Mouse (Mus musculus) kidney, embryonic 14.5 days (tissue): Measurements from ENCODE around the gene Inpp5f. TPM values are rescaled to one million over a fixed set of nuclear protein-coding genes. Genes with fewer than 3 reads are reported as not detected.
"Not testable (repeated sequence)": the region's sequence is repeated elsewhere in the genome, so short reads cannot be mapped to it uniquely, and the experiment has no call there.

ENCODE experiments used
- ATAC-seq: fragments of 200-750 bp; cut with Nextera tagmentation; 2 replicates; pipeline ENCODE4 v1.8.0; 2017; ENCODE audit warnings: moderate number of reproducible peaks, mild to moderate bottlenecking, moderate TSS enrichment, moderate library complexity; ENCODE audit not compliant: low FRiP score, low TSS enrichment
- H3K27ac ChIP-seq: fragments of 300-500 bp; sonication (generic); 2 replicates; pipeline ENCODE4 v1.5.1; 2014; ENCODE audit warnings: low read depth, mild to moderate bottlenecking, low read length, moderate library complexity, mixed read lengths
- H3K27me3 ChIP-seq: fragments of 300-500 bp; sonication (generic); 2 replicates; pipeline ENCODE4 v1.6.1; 2014; ENCODE audit warnings: mild to moderate bottlenecking, low read length; ENCODE audit not compliant: control insufficient read depth, insufficient read depth
- H3K36me3 ChIP-seq: fragments of 300-500 bp; sonication (generic); 2 replicates; pipeline ENCODE4 v1.6.1; 2014; ENCODE audit warnings: low read length, mixed read lengths; ENCODE audit not compliant: control insufficient read depth, insufficient read depth
- H3K4me1 ChIP-seq: fragments of 300-500 bp; sonication (generic); 2 replicates; pipeline ENCODE4 v1.6.1; 2014; ENCODE audit warnings: low read length, mixed read lengths; ENCODE audit not compliant: control insufficient read depth, insufficient read depth
- H3K4me2 ChIP-seq: fragments of 300-500 bp; sonication (generic); replicated peaks from 2 replicates; pipeline ENCODE4 v1.6.1; 2014; ENCODE audit warnings: low read depth, mild to moderate bottlenecking, low read length
- H3K4me3 ChIP-seq: fragments of 300-500 bp; sonication (generic); 2 replicates; pipeline ENCODE4 v1.5.1; 2014; ENCODE audit warnings: mild to moderate bottlenecking, low read length
- H3K9ac ChIP-seq: fragments of 300-500 bp; sonication (generic); 2 replicates; pipeline ENCODE4 v1.6.1; 2014; ENCODE audit warnings: low read depth, mild to moderate bottlenecking, low read length, moderate library complexity
- H3K9me3 ChIP-seq: fragments of 300-500 bp; sonication (generic); 2 replicates; pipeline ENCODE4 v1.6.1; 2016; ENCODE audit warnings: low read length; ENCODE audit not compliant: control insufficient read depth
- WGBS: fragments of 180-500 bp; shearing (Covaris S2); extraction: QIAGEN DNeasy Blood & Tissue Kit; methylation state at CpG from one replicate; pipeline ENCODE4 v1.1.7; 2014; 5-methylcytosine and 5-hydroxymethylcytosine counted together
- polyA plus RNA-seq: library from polyadenylated mRNA; unstranded; fragments of >200 nt; fragmentation: Nextera tagmentation; extraction: Ambion mirVana; gene quantifications from 2 replicates; pipeline ENCODE4 v1.2.1, GENCODE M21; 2014

The Inpp5f gene
- polyA plus RNA-seq, 1 experiment from 2014 or later: 36.5 TPM

DNA sequence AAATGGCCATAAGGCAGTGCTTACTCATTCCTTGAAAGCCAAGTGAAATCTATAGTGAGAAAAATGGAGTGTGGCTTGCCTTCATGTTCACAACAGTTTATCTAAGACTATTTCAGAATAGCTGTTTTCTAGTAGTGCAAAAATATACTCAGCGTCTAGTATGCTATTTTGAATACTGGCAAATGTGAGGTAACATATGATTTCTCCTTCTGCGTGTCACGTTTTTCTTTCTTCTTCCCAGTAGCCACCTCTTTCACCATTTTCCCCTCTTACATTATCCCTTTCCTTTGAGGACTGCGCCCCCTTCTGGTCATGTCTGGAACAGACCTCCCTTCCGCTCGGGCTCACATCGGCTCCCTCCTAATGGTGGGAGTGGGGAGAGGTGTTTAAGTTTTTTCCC, 78.9 kb downstream of the Inpp5f start:
- Histone ChIP-seq H3K4me2 (no peak overlapping the region), H3K9me3 (peaks cover 11% of the 10 kb centered on the region), H3K27me3 (no peaks in the 10 kb centered on the region), H3K36me3 (peaks cover 33% of the 10 kb centered on the region), H3K4me3 (no peak overlapping the region), H3K9ac (no peak overlapping the region), H3K4me1 (no peaks in the 10 kb centered on the region), H3K27ac (no peak overlapping the region)
- ATAC-seq: no peak
- WGBS: 21% methylated on average over 7 of the region's 7 CpGs

DNA sequence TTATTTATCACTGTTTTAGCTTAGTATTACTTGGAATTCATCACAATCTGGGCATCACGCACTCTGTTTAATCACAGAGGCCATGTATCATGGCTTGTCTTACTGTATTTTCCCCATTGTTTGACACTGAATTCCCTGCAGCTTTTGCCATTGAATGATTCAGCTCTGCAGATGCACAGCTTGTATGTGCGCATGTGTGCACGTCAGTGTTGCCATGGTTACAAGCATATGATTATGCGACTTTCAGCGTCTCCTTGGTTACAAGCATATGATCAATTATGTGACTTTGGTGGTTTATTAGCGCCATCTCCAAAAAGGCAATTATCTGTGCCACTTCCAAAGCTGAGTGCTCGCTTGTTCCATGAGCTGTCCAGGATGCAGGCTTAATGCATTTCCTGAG, 79.7 kb downstream of the Inpp5f start:
- whole genome bisulfite sequencing: 80% methylated on average over 7 of the region's 7 CpGs
- no peaks in the 10 kb centered on the region for H3K4me1 ChIP-seq
- peaks cover 32% of the 10 kb centered on the region for H3K36me3 ChIP-seq
- H3K9ac ChIP-seq: no peak overlapping the region
- no peaks in the 10 kb centered on the region for H3K27me3 ChIP-seq
- no peak for ATAC-seq
- peaks cover 11% of the 10 kb centered on the region for H3K9me3 ChIP-seq
- H3K4me2 ChIP-seq: no peak overlapping the region
- no peak overlapping the region for H3K27ac ChIP-seq
- H3K4me3 ChIP-seq: no peak overlapping the region

DNA sequence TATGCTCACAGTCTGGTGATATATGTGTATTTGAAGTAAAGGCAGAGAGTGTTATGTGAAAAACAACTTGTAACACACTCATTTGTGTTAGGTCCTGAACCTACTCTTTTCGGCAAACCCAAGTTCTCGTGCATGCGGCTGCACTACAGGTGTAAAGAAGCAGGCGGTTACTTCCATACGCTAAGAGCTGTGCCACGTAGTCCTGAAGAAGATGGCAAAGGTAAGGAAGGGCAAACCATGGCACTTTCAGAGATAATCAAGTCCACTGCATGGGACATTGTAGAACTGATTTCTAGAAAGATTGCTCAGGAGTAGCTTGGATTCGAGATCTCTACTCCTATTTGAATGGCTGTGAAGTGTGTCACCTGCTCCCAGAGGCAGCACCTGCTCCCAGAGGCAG, 81.0 kb downstream of the Inpp5f start:
- Histone ChIP-seq H3K4me2 (no peak overlapping the region), H3K9me3 (peaks cover 8% of the 10 kb centered on the region), H3K4me1 (no peaks in the 10 kb centered on the region), H3K36me3 (peaks cover 32% of the 10 kb centered on the region), H3K4me3 (no peak overlapping the region), H3K9ac (no peak overlapping the region), H3K27me3 (no peaks in the 10 kb centered on the region), H3K27ac (no peak overlapping the region)
- WGBS: 91% methylated on average over 7 of the region's 7 CpGs
- no peak for ATAC-seq

DNA sequence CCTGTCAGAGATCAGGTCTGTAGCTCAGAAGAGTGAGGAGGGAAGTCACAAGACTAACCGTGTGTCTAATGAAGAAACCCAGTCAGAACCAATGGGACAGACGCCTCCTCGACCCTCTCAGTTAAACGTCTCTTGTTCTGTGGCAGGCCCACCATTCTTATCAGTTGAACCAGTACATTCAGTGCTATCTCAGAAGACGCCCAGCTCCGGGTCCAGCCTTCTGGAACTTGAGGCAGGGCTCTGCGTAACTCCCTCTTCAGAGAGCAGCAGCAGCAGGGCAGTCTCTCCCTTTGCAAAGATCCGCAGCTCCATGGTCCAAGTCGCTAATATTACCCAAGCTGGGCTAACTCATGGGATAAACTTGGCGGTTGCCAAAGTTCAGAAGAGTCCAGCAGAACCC, 83.7 kb downstream of the Inpp5f start:
- no peak overlapping the region for H3K27ac ChIP-seq
- ATAC-seq: no peak
- WGBS: 88% methylated on average over 10 of the region's 10 CpGs

DNA sequence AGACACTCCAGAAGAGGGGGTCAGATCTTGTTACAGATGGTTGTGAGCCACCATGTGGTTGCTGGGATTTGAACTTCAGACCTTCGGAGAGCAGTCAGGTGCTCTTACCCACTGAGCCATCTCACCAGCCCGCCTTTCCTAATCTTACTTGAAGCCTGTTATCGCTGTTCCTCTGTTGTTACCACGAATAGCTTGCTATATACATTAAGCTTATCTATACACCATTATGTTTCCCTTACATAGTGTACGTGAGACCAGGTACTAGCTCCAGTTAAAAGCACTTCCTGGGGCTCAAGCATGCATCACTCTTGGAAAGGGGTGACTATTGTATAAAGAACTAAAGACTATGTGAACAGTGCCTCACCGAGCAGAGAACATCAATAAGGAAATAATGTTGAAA, 88.8 kb downstream of the Inpp5f start:
- ATAC-seq, H3K4me2 ChIP-seq, H3K4me1 ChIP-seq, H3K4me3 ChIP-seq, H3K27me3 ChIP-seq, H3K9me3 ChIP-seq, H3K9ac ChIP-seq, H3K27ac ChIP-seq: not testable (repeated sequence)
- WGBS: 89% methylated on average over 6 of the region's 6 CpGs
- peaks cover 62% of the 10 kb centered on the region for H3K36me3 ChIP-seq

More for the DNA sequence above, 83.7 kb downstream of the Inpp5f start:
- Histone ChIP-seq H3K27me3 (no peaks in the 10 kb centered on the region), H3K9me3 (no peaks in the 10 kb centered on the region), H3K36me3 (peaks cover 54% of the 10 kb centered on the region), H3K4me1 (no peaks in the 10 kb centered on the region), H3K4me2 (no peak overlapping the region), H3K4me3 (no peak overlapping the region), H3K9ac (no peak overlapping the region)

DNA sequence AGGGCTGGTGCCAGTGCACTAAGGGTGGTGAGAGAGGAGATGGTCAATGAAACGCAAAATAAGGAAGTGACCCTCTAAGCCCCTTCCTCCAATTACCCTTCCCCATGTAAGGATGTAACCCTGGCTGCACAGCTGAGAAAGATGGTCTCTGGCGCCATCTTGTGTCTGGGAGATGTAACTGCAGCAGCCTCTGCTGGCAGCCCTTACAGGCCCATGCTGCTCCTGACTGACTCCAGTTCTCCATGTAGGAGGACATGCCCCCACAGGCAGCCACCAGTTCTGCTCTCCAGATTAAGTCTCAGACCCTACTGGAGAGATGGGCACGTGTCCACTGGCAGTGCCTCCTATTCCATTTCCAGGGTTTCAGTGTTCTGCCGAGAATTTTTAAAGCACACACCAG, 94.6 kb downstream of the Inpp5f start:
- no peak overlapping the region for H3K4me2 ChIP-seq
- no peaks in the 10 kb centered on the region for H3K9me3 ChIP-seq
- H3K27ac ChIP-seq: no peak overlapping the region
- 21% methylated on average over 4 of the region's 4 CpGs for WGBS
- ATAC-seq: peak; percentile 82
- H3K9ac ChIP-seq: no peak overlapping the region
- H3K27me3 ChIP-seq: no peaks in the 10 kb centered on the region
- peaks cover 88% of the 10 kb centered on the region for H3K36me3 ChIP-seq
- H3K4me1 ChIP-seq: no peaks in the 10 kb centered on the region
- no peak overlapping the region for H3K4me3 ChIP-seq

DNA sequence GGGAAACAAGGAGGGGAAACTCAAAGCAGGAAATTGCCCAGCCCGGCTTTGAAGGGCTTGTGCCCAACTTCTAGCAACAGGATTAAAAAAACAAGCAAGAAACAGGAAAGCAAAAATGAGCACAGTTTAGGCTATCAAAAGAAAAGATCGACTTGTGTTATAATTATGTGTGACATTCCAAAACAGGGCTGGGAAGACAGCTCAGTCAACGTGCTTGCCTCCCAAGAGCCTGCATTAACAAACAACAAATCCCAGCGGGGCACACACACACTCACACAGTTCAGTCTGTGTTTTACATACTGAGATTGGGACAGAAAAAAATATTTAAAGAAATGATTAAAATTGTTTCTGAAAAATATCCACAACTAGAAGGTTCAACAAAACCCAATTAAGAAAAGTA, 106.9 kb downstream of the Inpp5f start:
- H3K9me3 ChIP-seq: no peaks in the 10 kb centered on the region
- H3K4me3 ChIP-seq: no peak overlapping the region
- H3K4me1 ChIP-seq: no peaks in the 10 kb centered on the region
- WGBS: 77% methylated on average over 4 of the region's 4 CpGs
- H3K4me2 ChIP-seq: no peak overlapping the region
- H3K36me3 ChIP-seq: peaks cover 85% of the 10 kb centered on the region
- no peak overlapping the region for H3K27ac ChIP-seq
- no peak for ATAC-seq
- no peak overlapping the region for H3K9ac ChIP-seq
- no peaks in the 10 kb centered on the region for H3K27me3 ChIP-seq

DNA sequence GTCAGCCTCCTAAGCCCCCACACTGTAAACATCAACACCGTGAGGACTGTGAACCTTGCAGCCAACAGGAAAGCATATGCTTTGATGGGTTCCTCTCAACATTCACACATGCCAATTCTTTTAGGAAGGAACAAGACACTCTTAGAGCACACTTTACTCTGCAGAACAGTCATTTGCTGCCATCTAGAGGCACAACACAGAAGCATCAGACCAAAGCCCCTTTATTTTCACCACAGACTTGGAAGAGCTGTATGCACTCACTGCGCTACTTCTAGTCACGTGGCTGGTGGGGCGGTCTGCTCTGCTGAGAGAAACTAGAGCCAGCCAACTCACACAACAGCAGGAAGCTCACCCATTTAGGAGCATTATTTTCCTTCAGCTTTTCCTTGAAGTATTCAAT, 113.6 kb downstream of the Inpp5f start:
- no peaks in the 10 kb centered on the region for H3K27me3 ChIP-seq
- H3K36me3 ChIP-seq: peaks cover 28% of the 10 kb centered on the region
- H3K27ac ChIP-seq: no peak overlapping the region
- WGBS: 47% methylated on average over 4 of the region's 4 CpGs
- H3K9ac ChIP-seq: no peak overlapping the region
- no peak overlapping the region for H3K4me2 ChIP-seq
- H3K4me3 ChIP-seq: no peak overlapping the region
- peak; percentile 85 for ATAC-seq
- no peaks in the 10 kb centered on the region for H3K4me1 ChIP-seq
- no peaks in the 10 kb centered on the region for H3K9me3 ChIP-seq

DNA sequence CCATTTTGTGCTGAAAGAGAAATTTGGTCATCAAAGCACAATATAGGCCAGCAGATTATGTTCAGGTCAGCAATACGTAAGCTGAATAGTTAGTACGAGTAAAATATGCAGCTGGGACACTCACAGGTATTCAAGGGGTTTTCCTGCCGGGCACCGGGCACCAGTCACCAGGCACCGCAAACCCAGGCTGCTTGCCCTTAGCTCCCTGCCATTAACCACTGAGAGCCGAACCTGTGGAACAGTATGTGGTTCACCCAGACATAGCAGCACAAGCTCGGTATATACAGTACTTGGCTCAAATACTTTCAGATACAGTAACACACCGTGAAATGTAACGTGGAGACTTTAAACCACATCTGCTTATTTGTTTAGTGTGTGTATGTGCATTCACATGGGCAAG, 114.1 kb downstream of the Inpp5f start:
- Histone ChIP-seq H3K27me3 (no peaks in the 10 kb centered on the region), H3K4me3 (no peak overlapping the region), H3K9ac (no peak overlapping the region), H3K27ac (no peak overlapping the region), H3K4me2 (no peak overlapping the region), H3K4me1 (no peaks in the 10 kb centered on the region), H3K9me3 (no peaks in the 10 kb centered on the region), H3K36me3 (peaks cover 25% of the 10 kb centered on the region; the same call in 1 of the 2 replicates)
- ATAC-seq: 0 out of 2 replicates have a peak, but pooled peaks have one; percentile 24
- WGBS: 85% methylated on average over 9 of the region's 9 CpGs
